Mouse (Mus musculus): ENCODE results near the gene Hk2.

DNA sequence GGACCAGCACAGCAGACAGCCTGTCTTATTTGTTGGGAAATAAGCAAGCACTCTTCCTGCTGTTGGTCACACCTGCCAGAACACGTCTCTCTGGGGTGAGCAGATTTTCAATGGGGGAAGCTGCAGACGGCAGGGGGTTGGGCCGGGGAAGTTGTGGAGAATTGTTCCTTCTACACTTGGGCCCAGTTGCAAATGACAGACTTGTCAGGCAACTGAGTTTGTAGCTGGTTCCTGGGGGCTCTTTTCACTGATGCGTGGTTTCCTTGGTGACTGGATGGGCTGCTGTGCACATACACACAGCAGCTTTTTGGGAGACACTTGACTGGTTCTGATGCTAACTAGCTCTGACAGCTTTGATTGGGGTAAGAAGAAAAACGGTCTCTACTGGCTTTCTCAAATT, 74.4 kb downstream of the Hk2 start:
- TF ChIP-seq MAFK (IDR thresholded peaks at IDR 0.05; ENCODE audit: insufficient read depth, low read depth, low read length): no peak
- no peak for TF ChIP-seq ZC3H11A (IDR thresholded peaks at IDR 0.05; ENCODE audit: borderline replicate concordance, low read depth, low read length)
- TF ChIP-seq ZNF384 (IDR thresholded peaks at IDR 0.05; ENCODE audit: low read depth, low read length): no peak

Data from ES-E14 (cell line).